Mouse (Mus musculus): ENCODE results near the gene Gm47841.

- TF ChIP-seq POU5F1 (IDR thresholded peaks at IDR 0.05; ENCODE audit: borderline replicate concordance, low read length) (no peak), CTCF (conservative IDR thresholded peaks at IDR 0.05; ENCODE audit: low read length) (no peak), NANOG (IDR thresholded peaks at IDR 0.05; ENCODE audit: borderline replicate concordance, low read length) (no peak)
Observed at GRCm38 (mm10) chr15:101041966-101042365, 5.2 kb downstream of the Gm47841 start.
